Mouse (Mus musculus): ENCODE measurements at regions not wholly inside any gene's neighbourhood (a gene's known extent, or its start where the extent isn't known, plus 50 kb on each side); places are given as distances from the start of the nearest gene placed in this dataset.

DNA sequence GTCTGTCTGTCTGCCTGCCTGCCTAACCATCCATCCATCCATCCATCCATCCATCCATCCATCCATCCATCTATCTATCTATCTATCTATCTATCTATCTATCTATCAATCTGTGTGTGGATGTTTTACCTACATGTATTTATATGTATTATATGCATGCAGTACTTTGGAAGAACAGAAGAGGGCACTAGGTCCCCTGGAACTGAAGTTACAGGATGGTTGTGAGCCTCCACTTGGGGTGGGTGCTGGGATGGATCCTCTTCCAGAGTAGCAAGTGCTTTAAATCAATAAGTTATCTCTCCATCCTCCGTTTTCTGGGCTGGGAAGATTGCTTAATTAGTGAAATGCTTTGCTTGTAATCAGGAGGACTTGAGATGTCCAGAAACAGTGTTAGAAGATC lies 54.6 kb upstream of the Medag start:
- ATAC-seq (replicated peaks; ENCODE audit: insufficient number of reproducible peaks, insufficient read depth, low FRiP score, low read depth): no peak
- WGBS: 81% methylated on average over 1 of the region's 1 CpGs
- no peak overlapping the region for H3K27ac ChIP-seq

More for the DNA sequence above, 54.6 kb upstream of the Medag start:
- Histone ChIP-seq H3K27me3 (no peaks in the 10 kb centered on the region), H3K9ac (no peak overlapping the region), H3K9me3 (replicated peaks) (no peaks in the 10 kb centered on the region), H3K4me2 (no peak overlapping the region), H3K4me3 (no peak overlapping the region), H3K36me3 (no peaks in the 10 kb centered on the region), H3K4me1 (replicated peaks) (peaks cover 16% of the 10 kb centered on the region)
